Mouse (Mus musculus): Measurements from ENCODE around the gene Peli2. TPM values are rescaled to one million over a fixed set of nuclear protein-coding genes. Genes with fewer than 3 reads are reported as not detected.
"Not testable (repeated sequence)": the region's sequence is repeated elsewhere in the genome, so short reads cannot be mapped to it uniquely, and the experiment has no call there.

Peli2 gene
- total and polyA plus RNA-seq, 3 experiments = not detected

DNA sequence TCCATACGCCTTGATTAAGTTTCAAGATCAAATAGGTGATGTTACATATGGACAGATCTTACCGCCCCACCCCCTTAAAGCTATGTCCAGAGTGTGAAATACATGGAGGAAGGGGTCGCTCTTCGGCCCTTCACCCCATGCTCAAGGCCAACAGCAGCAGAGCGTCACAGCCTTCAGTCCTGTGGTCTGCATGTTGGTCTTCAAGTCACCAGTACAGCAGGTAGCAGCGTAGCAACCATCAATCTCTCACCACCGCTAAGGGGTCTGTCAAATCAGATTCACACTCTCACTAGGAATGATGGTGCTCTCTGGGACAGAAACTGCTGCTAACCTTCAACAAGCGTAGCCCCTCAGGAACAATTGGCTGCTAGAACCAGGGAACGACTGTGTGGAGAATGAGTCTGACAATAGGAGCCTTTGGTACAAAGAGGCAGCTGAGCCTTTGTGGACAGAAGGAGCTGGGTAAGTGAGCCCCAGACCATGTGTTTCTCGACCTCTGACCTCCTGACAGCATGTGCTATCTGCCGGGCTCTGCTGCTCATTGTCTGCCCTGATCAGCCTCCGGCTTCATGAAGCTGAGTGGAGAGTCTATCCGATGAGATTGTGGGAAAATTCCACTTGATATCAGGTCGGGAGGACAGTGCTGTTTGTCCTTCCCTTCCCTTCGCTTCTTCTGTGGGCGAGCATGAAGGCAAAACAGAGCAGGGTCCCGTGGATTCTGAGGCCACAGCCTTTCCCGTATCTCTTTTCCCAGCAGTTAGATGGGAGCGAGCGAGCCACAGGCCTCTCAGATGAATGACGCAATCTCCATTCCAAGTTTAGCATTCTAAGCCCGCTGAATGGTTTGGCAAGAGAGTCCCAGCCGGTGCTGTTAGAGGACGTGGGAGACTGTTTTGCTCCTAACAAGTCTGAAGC is 47.1 kb upstream of the Peli2 start:
- H3K27me3 ChIP-seq (replicated peaks) = no peaks in the 10 kb centered on the region
- no peaks in the 10 kb centered on the region for H3K36me3 ChIP-seq (replicated peaks in 1 of 2; ENCODE audit: control insufficient read depth in 1 of 2, insufficient read depth in 1 of 2, low read length in 1 of 2)
- H3K4me1 ChIP-seq (ENCODE audit: control insufficient read depth in 1 of 2, insufficient read depth in 2 of 2) = no peaks in the 10 kb centered on the region
- DNase-seq (ENCODE audit: extremely low read depth) = no peak
- H3K79me2 ChIP-seq (replicated peaks; ENCODE audit: control insufficient read depth, extremely low read depth, insufficient read depth, poor library complexity, severe bottlenecking) = no peaks in the 10 kb centered on the region
- H3K4me2 ChIP-seq (ENCODE audit: insufficient read depth, low read depth, poor library complexity, severe bottlenecking) = no peak overlapping the region
- dilution Hi-C loops (cut with MboI; ENCODE audit: extremely low pct_ligation_motif_present, extremely low pct_unique_long_range_greater_than_20kb, low sequenced_read_pairs) = no loop called here
- H3K4me3 ChIP-seq (replicated peaks in 1 of 3; ENCODE audit: low read depth in 2 of 3, low read length in 2 of 3, poor library complexity in 1 of 3) = no peak overlapping the region
- TF ChIP-seq MYC (IDR thresholded peaks at IDR 0.05; ENCODE audit: low read depth, low read length) (no peak), MAX (IDR thresholded peaks at IDR 0.05; ENCODE audit: low read length) (no peak), ZMIZ1 (IDR thresholded peaks at IDR 0.05; ENCODE audit: low read depth, low read length) (no peak), UBTF (IDR thresholded peaks at IDR 0.05; ENCODE audit: low read depth, low read length) (no peak), EP300 (IDR thresholded peaks at IDR 0.05; ENCODE audit: low read length) (no peak), HCFC1 (IDR thresholded peaks at IDR 0.05; ENCODE audit: low read depth, low read length) (no peak), MAZ (IDR thresholded peaks at IDR 0.05; ENCODE audit: low read depth, low read length) (no peak), RAD21 (IDR thresholded peaks at IDR 0.05; ENCODE audit: low read depth, low read length) (no peak), NELFE (IDR thresholded peaks at IDR 0.05; ENCODE audit: low read depth, low read length) (no peak), CHD2 (IDR thresholded peaks at IDR 0.05; ENCODE audit: low read length) (no peak), MAFK (IDR thresholded peaks at IDR 0.05; ENCODE audit: insufficient replicate concordance, low read length) (no peak), USF1 (IDR thresholded peaks at IDR 0.05; ENCODE audit: low read depth, low read length) (no peak), TBP (conservative IDR thresholded peaks at IDR 0.05; ENCODE audit: low read depth, low read length) (no peak), RCOR1 (conservative IDR thresholded peaks at IDR 0.05; ENCODE audit: low read depth, low read length) (no peak), MEF2A (IDR thresholded peaks at IDR 0.05; ENCODE audit: borderline replicate concordance, low read depth, low read length) (no peak), POLR2AphosphoS2 (IDR thresholded peaks at IDR 0.05; ENCODE audit: low read depth, low read length) (no peak), ETS1 (conservative IDR thresholded peaks at IDR 0.05; ENCODE audit: low read depth, low read length) (no peak)
- no peaks in the 10 kb centered on the region for H3K9me3 ChIP-seq (replicated peaks; ENCODE audit: low read length)
- in situ Hi-C loops (cut with MboI; ENCODE audit: low pct_ligation_motif_present, low pct_unique_long_range_greater_than_20kb, low sequenced_read_pairs) = no loop called here
- no peak overlapping the region for H3K27ac ChIP-seq (ENCODE audit: insufficient read depth, low read depth)
- H3K9ac ChIP-seq (ENCODE audit: insufficient read depth, low read depth) = no peak overlapping the region

DNA sequence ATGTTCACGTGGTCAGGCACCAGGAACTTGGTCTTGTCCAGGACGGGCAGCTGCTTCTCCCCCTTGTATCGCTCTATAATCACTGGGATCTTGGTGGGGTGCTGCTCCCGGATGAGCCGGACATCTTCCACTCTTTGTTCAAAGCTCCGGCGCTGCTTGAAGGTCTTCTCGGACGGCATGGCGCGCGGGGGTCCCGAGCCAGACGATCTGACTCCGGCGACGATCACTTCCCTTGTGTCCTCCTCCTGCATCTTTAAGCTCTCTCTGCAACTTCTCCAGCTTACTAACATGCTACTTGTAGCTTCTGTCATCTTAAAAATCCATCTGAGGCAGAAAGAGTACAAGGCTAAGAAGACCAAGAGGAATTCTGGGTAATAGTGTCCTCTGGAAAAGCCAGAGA is 41.0 kb upstream of the Peli2 start:
- dilution Hi-C loops (cut with MboI; ENCODE audit: extremely low pct_ligation_motif_present, extremely low pct_unique_long_range_greater_than_20kb, low sequenced_read_pairs); H3K4me2 ChIP-seq (ENCODE audit: insufficient read depth, low read depth, poor library complexity, severe bottlenecking); H3K36me3 ChIP-seq (replicated peaks in 1 of 2; ENCODE audit: control insufficient read depth in 1 of 2, insufficient read depth in 1 of 2, low read length in 1 of 2); H3K9me3 ChIP-seq (replicated peaks; ENCODE audit: low read length); H3K9ac ChIP-seq (ENCODE audit: insufficient read depth, low read depth); DNase-seq (ENCODE audit: extremely low read depth); H3K27me3 ChIP-seq (replicated peaks); in situ Hi-C loops (cut with MboI; ENCODE audit: low pct_ligation_motif_present, low pct_unique_long_range_greater_than_20kb, low sequenced_read_pairs); H3K4me1 ChIP-seq (ENCODE audit: control insufficient read depth in 1 of 2, insufficient read depth in 2 of 2); H3K27ac ChIP-seq (ENCODE audit: insufficient read depth, low read depth); H3K79me2 ChIP-seq (replicated peaks; ENCODE audit: control insufficient read depth, extremely low read depth, insufficient read depth, poor library complexity, severe bottlenecking); H3K4me3 ChIP-seq (replicated peaks in 1 of 3; ENCODE audit: low read depth in 2 of 3, low read length in 2 of 3, poor library complexity in 1 of 3): not testable (repeated sequence)
